Mouse (Mus musculus) bone marrow macrophage, adult 2 months (primary cell): ENCODE measurements around the gene Irx5. TPM values are rescaled to one million over a fixed set of nuclear protein-coding genes. Genes with fewer than 3 reads are reported as not detected.

Experiments
- H3K27ac ChIP-seq: 2 replicates; pipeline ENCODE4 v1.5.1; 2012; ENCODE audit warnings: low read depth, low read length; ENCODE audit not compliant: insufficient read depth
- H3K4me1 ChIP-seq: 2 replicates; pipeline ENCODE4 v1.6.1; 2012; ENCODE audit warnings: low read length; ENCODE audit not compliant: control insufficient read depth, insufficient read depth
- H3K4me3 ChIP-seq: 2 replicates; pipeline ENCODE4 v1.5.1; 2012; ENCODE audit warnings: mild to moderate bottlenecking, low read length, moderate library complexity; ENCODE audit not compliant: insufficient read depth
- CTCF ChIP-seq: IDR thresholded peaks from 2 replicates; pipeline ENCODE4 v1.5.1; 2012; ENCODE audit warnings: low read depth, mild to moderate bottlenecking, low read length, moderate library complexity
- POLR2A ChIP-seq: IDR thresholded peaks from 2 replicates; pipeline ENCODE4 v1.6.1; 2012; ENCODE audit warnings: mild to moderate bottlenecking, low read depth, low read length, borderline replicate concordance
- polyA plus RNA-seq: library from polyadenylated mRNA; stranded (reverse); fragments of >200 nt; gene quantifications from 2 replicates; pipeline ENCODE4 v1.2.4, GENCODE M21; 2012; ENCODE audit not compliant: missing spikeins, insufficient read depth, insufficient read length

The Irx5 gene
- polyA plus RNA-seq, 1 experiment: not detected

- no peaks in the 10 kb centered on the region for H3K4me1 ChIP-seq
- H3K4me3 ChIP-seq: no peak overlapping the region
- no peak overlapping the region for H3K27ac ChIP-seq
- TF ChIP-seq CTCF: no peak
Observed at GRCm38 (mm10) chr8:92379524-92379923, 22.1 kb downstream of the Irx5 start.

GRCm38 (mm10) chr8:92380571-92380970 is 23.1 kb downstream of the Irx5 start:
- no peak overlapping the region for H3K27ac ChIP-seq
- no peaks in the 10 kb centered on the region for H3K4me1 ChIP-seq
- TF ChIP-seq POLR2A (no peak), CTCF (no peak)
- H3K4me3 ChIP-seq: no peak overlapping the region

- Histone ChIP-seq H3K4me3 (no peak overlapping the region), H3K4me1 (no peaks in the 10 kb centered on the region), H3K27ac (no peak overlapping the region)
- TF ChIP-seq CTCF: no peak
- TF ChIP-seq POLR2A: no peak
Observed at GRCm38 (mm10) chr8:92387893-92388292, 30.5 kb downstream of the Irx5 start.

GRCm38 (mm10) chr8:92404218-92404617 is 46.8 kb downstream of the Irx5 start:
- Histone ChIP-seq H3K27ac (no peak overlapping the region), H3K4me1 (no peaks in the 10 kb centered on the region), H3K4me3 (no peak overlapping the region)
- TF ChIP-seq CTCF (no peak), POLR2A (no peak)

- Histone ChIP-seq H3K4me1 (no peaks in the 10 kb centered on the region), H3K27ac (no peak overlapping the region), H3K4me3 (no peak overlapping the region)
- no peak for TF ChIP-seq CTCF
- TF ChIP-seq POLR2A: no peak
Observed at GRCm38 (mm10) chr8:92408092-92408491, 50.7 kb downstream of the Irx5 start.

GRCm38 (mm10) chr8:92413583-92413982 is 56.2 kb downstream of the Irx5 start:
- Histone ChIP-seq H3K4me1 (no peaks in the 10 kb centered on the region), H3K27ac (no peak overlapping the region), H3K4me3 (no peak overlapping the region)
- TF ChIP-seq CTCF (no peak), POLR2A (no peak)

- H3K4me1 ChIP-seq: no peaks in the 10 kb centered on the region
- no peak overlapping the region for H3K27ac ChIP-seq
- TF ChIP-seq CTCF: no peak
- TF ChIP-seq POLR2A: no peak
- no peak overlapping the region for H3K4me3 ChIP-seq
Observed at GRCm38 (mm10) chr8:92420666-92421065, 63.2 kb downstream of the Irx5 start.
